Mouse (Mus musculus): Measurements from ENCODE around the gene Enox1. TPM values are rescaled to one million over a fixed set of nuclear protein-coding genes. Genes with fewer than 3 reads are reported as not detected.

Gene Enox1
- polyA plus RNA-seq, 1 experiment from 2014 or later = 18.3 TPM

DNA sequence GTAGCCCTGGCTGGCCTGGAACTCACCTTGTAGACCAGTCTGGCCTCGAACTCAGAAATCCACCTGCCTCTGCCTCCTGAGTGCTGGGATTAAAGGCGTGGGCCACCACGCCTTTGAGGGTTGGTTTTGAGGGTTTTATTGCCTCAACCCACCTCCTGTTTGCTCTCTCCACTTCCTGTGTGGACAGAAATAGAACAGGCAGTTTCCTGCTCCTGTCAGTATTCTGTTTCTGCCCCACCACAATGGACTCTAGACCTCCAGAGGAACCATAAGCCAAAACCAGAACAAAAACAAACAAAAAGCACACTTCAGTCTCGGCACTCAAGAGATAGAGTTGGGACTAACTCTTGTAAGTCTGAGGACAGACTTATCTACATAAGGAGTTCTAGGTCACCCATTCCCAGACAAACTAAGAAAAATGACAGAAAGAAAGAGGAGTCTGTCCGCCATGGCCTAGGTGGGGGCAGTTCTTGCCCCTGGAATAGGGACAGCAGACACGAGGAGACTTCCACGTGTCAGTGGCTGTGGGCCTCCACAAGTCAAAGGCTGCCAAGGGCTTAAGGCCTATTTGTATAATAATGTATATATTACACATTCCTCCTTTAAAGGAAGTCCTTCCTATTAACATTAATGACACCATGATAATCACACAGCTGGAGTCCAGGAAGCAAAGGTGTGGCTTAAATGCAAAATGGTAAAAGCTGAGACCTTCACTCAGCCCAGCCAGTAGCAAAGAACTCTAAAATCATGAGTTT lies 362.6 kb downstream of the Enox1 start:
- DNase-seq (ENCODE audit: low spot score) (no peak), ATAC-seq (ENCODE audit: low FRiP score) (no peak)
- Histone ChIP-seq H3K27ac (ENCODE audit: low read depth, low read length) (no peak overlapping the region), H3K9ac (ENCODE audit: low read depth, low read length) (no peak overlapping the region), H3K4me1 (replicated peaks; ENCODE audit: control insufficient read depth, insufficient read depth, low read length) (no peaks in the 10 kb centered on the region), H3K4me3 (ENCODE audit: low read depth, low read length) (no peak overlapping the region), H3K27me3 (ENCODE audit: control insufficient read depth, insufficient read depth, low read length) (no peaks in the 10 kb centered on the region), H3K9me3 (ENCODE audit: control insufficient read depth, low read length) (no peaks in the 10 kb centered on the region), H3K4me2 (replicated peaks; ENCODE audit: low read depth, low read length) (no peak overlapping the region), H3K36me3 (ENCODE audit: control insufficient read depth, insufficient read depth, low read length) (no peaks in the 10 kb centered on the region)
- 80% methylated on average over 7 of the region's 7 CpGs for WGBS

GRCm38 (mm10) chr14:77519701-77520100 lies 363.1 kb downstream of the Enox1 start:
- no peaks in the 10 kb centered on the region for H3K27me3 ChIP-seq (ENCODE audit: control insufficient read depth, insufficient read depth, low read length)
- no peak for DNase-seq (ENCODE audit: low spot score)
- no peak for ATAC-seq (ENCODE audit: low FRiP score)
- H3K9me3 ChIP-seq (ENCODE audit: control insufficient read depth, low read length) = no peaks in the 10 kb centered on the region
- H3K4me2 ChIP-seq (replicated peaks; ENCODE audit: low read depth, low read length) = no peak overlapping the region
- H3K9ac ChIP-seq (ENCODE audit: low read depth, low read length) = no peak overlapping the region
- 84% methylated on average over 1 of the region's 1 CpGs for WGBS
- no peaks in the 10 kb centered on the region for H3K4me1 ChIP-seq (replicated peaks; ENCODE audit: control insufficient read depth, insufficient read depth, low read length)
- H3K4me3 ChIP-seq (ENCODE audit: low read depth, low read length) = no peak overlapping the region
- no peak overlapping the region for H3K27ac ChIP-seq (ENCODE audit: low read depth, low read length)
- H3K36me3 ChIP-seq (ENCODE audit: control insufficient read depth, insufficient read depth, low read length) = no peaks in the 10 kb centered on the region

DNA sequence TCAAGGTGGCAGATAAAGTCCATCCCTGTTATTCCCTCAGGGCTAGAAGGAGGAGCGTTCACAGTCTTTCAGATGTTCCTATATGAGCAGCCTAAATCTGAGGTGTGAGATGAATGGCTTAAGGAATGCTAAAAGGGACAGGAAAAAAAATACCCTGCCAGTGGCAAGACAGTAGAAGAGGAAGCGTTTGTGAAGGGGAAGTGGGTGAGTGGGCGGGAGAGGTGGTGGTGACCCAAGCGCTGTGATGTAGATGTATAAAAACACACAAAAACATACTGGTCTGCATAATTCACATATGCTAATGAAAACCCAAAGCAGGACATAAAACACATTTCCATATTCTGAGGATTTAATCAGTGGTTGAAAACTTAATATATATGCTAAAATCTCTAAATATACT lies 367.7 kb downstream of the Enox1 start:
- H3K9me3 ChIP-seq (ENCODE audit: control insufficient read depth, low read length) = no peaks in the 10 kb centered on the region
- H3K27ac ChIP-seq (ENCODE audit: low read depth, low read length) = no peak overlapping the region
- WGBS = 89% methylated on average over 4 of the region's 4 CpGs
- no peak overlapping the region for H3K9ac ChIP-seq (ENCODE audit: low read depth, low read length)
- DNase-seq (ENCODE audit: low spot score) (no peak), ATAC-seq (ENCODE audit: low FRiP score) (no peak)
- no peaks in the 10 kb centered on the region for H3K4me1 ChIP-seq (replicated peaks; ENCODE audit: control insufficient read depth, insufficient read depth, low read length)
- H3K27me3 ChIP-seq (ENCODE audit: control insufficient read depth, insufficient read depth, low read length) = no peaks in the 10 kb centered on the region
- no peaks in the 10 kb centered on the region for H3K36me3 ChIP-seq (ENCODE audit: control insufficient read depth, insufficient read depth, low read length)
- H3K4me3 ChIP-seq (ENCODE audit: low read depth, low read length) = no peak overlapping the region
- H3K4me2 ChIP-seq (replicated peaks; ENCODE audit: low read depth, low read length) = no peak overlapping the region

DNA sequence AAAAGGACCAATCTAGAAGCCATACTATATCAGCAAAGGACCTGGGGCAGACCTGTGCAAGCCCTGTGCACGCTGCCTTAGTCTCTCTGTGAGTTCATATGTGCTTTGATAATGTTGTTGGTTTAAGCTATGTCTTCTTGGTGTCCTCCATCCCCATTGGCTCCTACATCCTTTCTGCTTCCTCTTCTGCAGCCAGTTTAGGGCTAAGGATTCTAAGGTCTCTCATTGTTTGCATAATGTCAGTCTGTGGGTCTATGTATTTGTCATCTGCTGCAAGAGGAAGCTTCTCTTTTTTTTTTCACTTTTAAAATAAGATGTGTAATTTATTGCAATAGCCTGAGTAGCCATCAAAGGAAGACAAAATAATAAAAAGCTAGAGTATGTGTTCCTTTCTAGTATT lies 369.7 kb downstream of the Enox1 start:
- no peak overlapping the region for H3K9ac ChIP-seq (ENCODE audit: low read depth, low read length)
- DNase-seq (ENCODE audit: low spot score) (no peak), ATAC-seq (ENCODE audit: low FRiP score) (no peak)
- no peaks in the 10 kb centered on the region for H3K27me3 ChIP-seq (ENCODE audit: control insufficient read depth, insufficient read depth, low read length)
- no peak overlapping the region for H3K27ac ChIP-seq (ENCODE audit: low read depth, low read length)
- H3K36me3 ChIP-seq (ENCODE audit: control insufficient read depth, insufficient read depth, low read length) = no peaks in the 10 kb centered on the region
- H3K4me3 ChIP-seq (ENCODE audit: low read depth, low read length) = no peak overlapping the region
- no peaks in the 10 kb centered on the region for H3K4me1 ChIP-seq (replicated peaks; ENCODE audit: control insufficient read depth, insufficient read depth, low read length)
- no peaks in the 10 kb centered on the region for H3K9me3 ChIP-seq (ENCODE audit: control insufficient read depth, low read length)
- WGBS = 92% methylated on average over 1 of the region's 1 CpGs
- no peak overlapping the region for H3K4me2 ChIP-seq (replicated peaks; ENCODE audit: low read depth, low read length)

DNA sequence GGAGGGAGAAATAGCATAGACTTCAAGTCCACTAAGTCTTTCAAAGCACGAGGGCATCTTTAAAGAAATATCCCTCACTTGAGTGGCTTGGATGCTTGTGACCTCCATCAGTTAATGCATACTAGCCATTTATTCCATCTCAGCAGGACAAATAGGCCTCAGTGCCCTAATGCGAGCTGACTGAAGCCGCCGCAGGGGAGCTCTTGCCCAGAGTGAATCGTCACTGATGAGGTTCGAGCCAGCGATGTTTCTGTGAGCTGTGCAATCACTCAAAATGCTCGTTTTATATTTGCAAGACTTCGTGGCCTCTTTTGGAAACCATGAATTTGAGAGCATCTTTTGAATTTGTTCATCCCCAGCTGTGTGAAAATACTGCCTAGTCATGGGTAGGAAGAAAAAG lies 372.6 kb downstream of the Enox1 start:
- H3K9me3 ChIP-seq (ENCODE audit: control insufficient read depth, low read length) = no peaks in the 10 kb centered on the region
- DNase-seq (ENCODE audit: low spot score) (no peak), ATAC-seq (ENCODE audit: low FRiP score) (no peak)
- no peaks in the 10 kb centered on the region for H3K27me3 ChIP-seq (ENCODE audit: control insufficient read depth, insufficient read depth, low read length)
- H3K4me2 ChIP-seq (replicated peaks; ENCODE audit: low read depth, low read length) = no peak overlapping the region
- no peak overlapping the region for H3K27ac ChIP-seq (ENCODE audit: low read depth, low read length)
- H3K36me3 ChIP-seq (ENCODE audit: control insufficient read depth, insufficient read depth, low read length) = no peaks in the 10 kb centered on the region
- H3K4me3 ChIP-seq (ENCODE audit: low read depth, low read length) = no peak overlapping the region
- WGBS = 81% methylated on average over 9 of the region's 9 CpGs
- H3K4me1 ChIP-seq (replicated peaks; ENCODE audit: control insufficient read depth, insufficient read depth, low read length) = no peaks in the 10 kb centered on the region
- no peak overlapping the region for H3K9ac ChIP-seq (ENCODE audit: low read depth, low read length)

- no peak for ATAC-seq (ENCODE audit: low FRiP score)
- Histone ChIP-seq H3K9me3 (ENCODE audit: control insufficient read depth, low read length) (no peaks in the 10 kb centered on the region), H3K4me1 (replicated peaks; ENCODE audit: control insufficient read depth, insufficient read depth, low read length) (no peaks in the 10 kb centered on the region), H3K4me3 (ENCODE audit: low read depth, low read length) (no peak overlapping the region), H3K27me3 (ENCODE audit: control insufficient read depth, insufficient read depth, low read length) (no peaks in the 10 kb centered on the region), H3K9ac (ENCODE audit: low read depth, low read length) (no peak overlapping the region), H3K36me3 (ENCODE audit: control insufficient read depth, insufficient read depth, low read length) (no peaks in the 10 kb centered on the region), H3K27ac (ENCODE audit: low read depth, low read length) (no peak overlapping the region), H3K4me2 (replicated peaks; ENCODE audit: low read depth, low read length) (no peak overlapping the region)
- 89% methylated on average over 5 of the region's 5 CpGs for WGBS
- no peak for DNase-seq (ENCODE audit: low spot score)
Measured at GRCm38 (mm10) chr14:77529621-77530020, 373.1 kb downstream of the Enox1 start.

DNA sequence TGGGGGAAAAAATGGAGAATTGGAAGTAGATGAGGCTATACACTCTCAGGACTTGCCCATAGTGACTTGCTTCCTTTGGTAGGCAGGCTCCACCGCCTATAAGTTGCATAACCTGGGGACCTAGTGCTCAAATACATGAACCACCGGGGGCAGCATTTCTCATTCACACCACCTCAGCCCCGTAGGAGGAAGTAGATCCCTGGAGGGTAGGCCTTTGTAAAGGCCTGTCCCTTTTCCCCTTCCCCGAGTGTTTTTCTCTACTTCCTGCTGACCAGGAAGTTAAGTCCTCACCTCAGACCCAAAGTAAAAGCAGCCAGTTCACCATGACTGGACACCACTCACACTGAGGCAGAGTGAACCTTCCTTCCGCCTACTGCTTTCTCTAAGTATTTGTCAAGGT lies 377.1 kb downstream of the Enox1 start:
- Histone ChIP-seq H3K36me3 (ENCODE audit: control insufficient read depth, insufficient read depth, low read length) (no peaks in the 10 kb centered on the region), H3K27me3 (ENCODE audit: control insufficient read depth, insufficient read depth, low read length) (no peaks in the 10 kb centered on the region), H3K9ac (ENCODE audit: low read depth, low read length) (no peak overlapping the region), H3K4me1 (replicated peaks; ENCODE audit: control insufficient read depth, insufficient read depth, low read length) (no peaks in the 10 kb centered on the region), H3K4me2 (replicated peaks; ENCODE audit: low read depth, low read length) (no peak overlapping the region), H3K27ac (ENCODE audit: low read depth, low read length) (no peak overlapping the region), H3K9me3 (ENCODE audit: control insufficient read depth, low read length) (no peaks in the 10 kb centered on the region), H3K4me3 (ENCODE audit: low read depth, low read length) (no peak overlapping the region)
- 74% methylated on average over 5 of the region's 5 CpGs for WGBS
- no peak for DNase-seq (ENCODE audit: low spot score)
- no peak for ATAC-seq (ENCODE audit: low FRiP score)

DNA sequence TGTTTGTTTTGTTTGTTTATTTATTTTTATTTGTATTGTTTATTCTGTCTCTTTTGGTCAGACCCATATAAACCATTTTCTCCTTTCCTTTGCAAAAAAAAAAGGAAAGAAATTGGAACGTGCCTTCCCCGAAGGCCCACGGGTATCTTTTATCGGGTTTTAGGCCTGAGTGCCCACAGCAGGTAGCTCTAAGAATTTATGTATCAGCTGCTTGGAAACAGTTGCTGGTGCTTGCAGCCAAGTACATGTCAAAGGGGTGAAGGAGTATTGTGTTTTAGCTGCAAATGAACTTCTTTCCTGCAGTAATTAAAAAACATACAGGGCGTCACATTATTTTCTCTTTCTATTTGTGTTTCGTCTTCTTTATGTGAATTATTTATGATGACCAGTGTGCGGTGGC lies 377.6 kb downstream of the Enox1 start:
- H3K4me2 ChIP-seq (replicated peaks; ENCODE audit: low read depth, low read length) = no peak overlapping the region
- no peak overlapping the region for H3K4me3 ChIP-seq (ENCODE audit: low read depth, low read length)
- H3K9ac ChIP-seq (ENCODE audit: low read depth, low read length) = no peak overlapping the region
- no peak for DNase-seq (ENCODE audit: low spot score)
- no peaks in the 10 kb centered on the region for H3K36me3 ChIP-seq (ENCODE audit: control insufficient read depth, insufficient read depth, low read length)
- ATAC-seq (ENCODE audit: low FRiP score) = no peak
- 90% methylated on average over 7 of the region's 7 CpGs for WGBS
- no peaks in the 10 kb centered on the region for H3K27me3 ChIP-seq (ENCODE audit: control insufficient read depth, insufficient read depth, low read length)
- no peaks in the 10 kb centered on the region for H3K9me3 ChIP-seq (ENCODE audit: control insufficient read depth, low read length)
- no peaks in the 10 kb centered on the region for H3K4me1 ChIP-seq (replicated peaks; ENCODE audit: control insufficient read depth, insufficient read depth, low read length)
- H3K27ac ChIP-seq (ENCODE audit: low read depth, low read length) = no peak overlapping the region

DNA sequence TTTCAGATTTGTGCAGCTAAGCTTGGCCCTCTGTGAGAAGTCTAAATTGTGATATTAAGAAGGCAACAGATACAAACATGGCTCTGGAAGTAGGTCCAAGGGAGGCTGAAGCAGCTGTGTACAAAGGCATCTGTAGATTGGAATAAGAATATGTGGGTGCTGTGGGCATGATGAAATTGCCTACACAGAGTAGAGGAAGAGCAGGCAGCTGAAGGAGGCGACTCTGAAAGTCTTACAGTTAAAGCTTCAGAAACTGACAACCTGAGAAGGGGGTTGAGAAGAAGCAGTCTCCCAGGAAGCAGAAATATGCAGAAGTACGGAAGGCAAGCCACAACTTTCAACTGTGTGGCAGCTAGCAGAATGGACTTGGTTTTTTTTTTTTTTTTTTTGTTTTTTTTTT lies 380.0 kb downstream of the Enox1 start:
- WGBS = 90% methylated on average over 2 of the region's 2 CpGs
- Histone ChIP-seq H3K4me1 (replicated peaks; ENCODE audit: control insufficient read depth, insufficient read depth, low read length) (no peaks in the 10 kb centered on the region), H3K4me3 (ENCODE audit: low read depth, low read length) (no peak overlapping the region), H3K9ac (ENCODE audit: low read depth, low read length) (no peak overlapping the region), H3K4me2 (replicated peaks; ENCODE audit: low read depth, low read length) (no peak overlapping the region), H3K9me3 (ENCODE audit: control insufficient read depth, low read length) (no peaks in the 10 kb centered on the region), H3K27ac (ENCODE audit: low read depth, low read length) (no peak overlapping the region), H3K27me3 (ENCODE audit: control insufficient read depth, insufficient read depth, low read length) (no peaks in the 10 kb centered on the region), H3K36me3 (ENCODE audit: control insufficient read depth, insufficient read depth, low read length) (no peaks in the 10 kb centered on the region)
- DNase-seq (ENCODE audit: low spot score) (no peak), ATAC-seq (ENCODE audit: low FRiP score) (no peak)

Measured in hindbrain, embryonic 11.5 days (tissue).